Mouse (Mus musculus) MEL (cell line): ENCODE results near the gene Rexo4. TPM values are rescaled to one million over a fixed set of nuclear protein-coding genes. Genes with fewer than 3 reads are reported as not detected.

Source experiments
- DNase-seq: peaks from one replicate; pipeline ENCODE4 v3.0.0; 2011; ENCODE audit warnings: low read depth, low spot score
- H3K27ac ChIP-seq: 2 replicates; pipeline ENCODE4 v1.5.1; 2012; ENCODE audit warnings: low read depth, mild to moderate bottlenecking, control low read depth, low read length, moderate library complexity; ENCODE audit not compliant: control insufficient read depth
- H3K27me3 ChIP-seq, 2 experiments: fragments of 150-350 bp in 1 of 2; sonication (generic) in 1 of 2; 2 replicates each; pipeline ENCODE4 v1.6.1; 2012; ENCODE audit warnings: low read length in 2 of 2, mild to moderate bottlenecking in 2 of 2, improper control_type of control experiment in 1 of 2, moderate library complexity in 1 of 2; ENCODE audit not compliant: insufficient read depth in 2 of 2, control insufficient read depth in 1 of 2
- H3K36me3 ChIP-seq, 2 experiments: 2 replicates each; pipeline ENCODE4 v1.6.1; 2012 to 2014; ENCODE audit warnings: low read length in 2 of 2, improper control_type of control experiment in 1 of 2, inconsistent platforms in 1 of 2, mild to moderate bottlenecking in 1 of 2; ENCODE audit not compliant: insufficient read depth in 2 of 2, control insufficient read depth in 1 of 2
- H3K4me1 ChIP-seq, 2 experiments: fragments of 150-350 bp in 1 of 2; sonication (generic) in 1 of 2; 2 replicates each; pipeline ENCODE4 v1.6.1; 2012; ENCODE audit warnings: low read length in 2 of 2, improper control_type of control experiment in 1 of 2, mild to moderate bottlenecking in 1 of 2; ENCODE audit not compliant: insufficient read depth in 2 of 2, control insufficient read depth in 1 of 2
- H3K4me3 ChIP-seq, 2 experiments: fragments of 150-350 bp in 1 of 2; sonication (generic) in 1 of 2; 2 replicates each; pipeline ENCODE4 v1.5.1; 2012; ENCODE audit warnings: low read depth in 2 of 2, low read length in 2 of 2, mild to moderate bottlenecking in 2 of 2, moderate library complexity in 2 of 2, control low read depth in 1 of 2, improper control_type of control experiment in 1 of 2; ENCODE audit not compliant: control insufficient read depth in 1 of 2, insufficient read depth in 1 of 2
- H3K79me2 ChIP-seq: 2 replicates; pipeline ENCODE4 v1.6.1; 2012; ENCODE audit warnings: mild to moderate bottlenecking, low read length, moderate library complexity; ENCODE audit not compliant: control insufficient read depth, poor library complexity, insufficient read depth
- H3K9ac ChIP-seq: 2 replicates; pipeline ENCODE4 v1.6.1; 2012; ENCODE audit warnings: low read depth, mild to moderate bottlenecking, control low read depth, low read length, moderate library complexity; ENCODE audit not compliant: control insufficient read depth, poor library complexity, severe bottlenecking
- H3K9me3 ChIP-seq: fragments of 150-350 bp; sonication (generic); replicated peaks from 2 replicates; pipeline ENCODE4 v1.6.1; 2012; ENCODE audit warnings: mild to moderate bottlenecking, low read length, improper control_type of control experiment, moderate library complexity; ENCODE audit not compliant: insufficient read depth
- BHLHE40 ChIP-seq: IDR thresholded peaks from 2 replicates; pipeline ENCODE4 v1.6.1; 2012; ENCODE audit warnings: low read depth, mild to moderate bottlenecking, inconsistent platforms, low read length, improper control_type of control experiment, borderline replicate concordance
- CHD1 ChIP-seq: IDR thresholded peaks from 2 replicates; pipeline ENCODE4 v1.6.1; 2012; ENCODE audit warnings: low read depth, mild to moderate bottlenecking, inconsistent platforms, low read length, improper control_type of control experiment
- CHD2 ChIP-seq: IDR thresholded peaks from 2 replicates; pipeline ENCODE4 v1.6.1; 2011; ENCODE audit warnings: low read length, improper control_type of control experiment
- CTCF ChIP-seq, 3 experiments: IDR thresholded peaks in 2 of 3; conservative IDR thresholded peaks in 1 of 3; 2 replicates each; pipeline ENCODE4 v1.5.1; 2011 to 2012; ENCODE audit warnings: low read length in 3 of 3, low read depth in 2 of 3, mild to moderate bottlenecking in 2 of 3, improper control_type of control experiment in 1 of 3, inconsistent platforms in 1 of 3, mixed read lengths in 1 of 3, moderate library complexity in 1 of 3; ENCODE audit not compliant: control insufficient read depth in 1 of 3, insufficient read depth in 1 of 3, poor library complexity in 1 of 3, severe bottlenecking in 1 of 3
- E2F4 ChIP-seq: IDR thresholded peaks from 2 replicates; pipeline ENCODE4 v1.6.1; 2011; ENCODE audit warnings: low read depth, low read length, improper control_type of control experiment, borderline replicate concordance
- ELF1 ChIP-seq: IDR thresholded peaks from 2 replicates; pipeline ENCODE4 v1.6.1; 2014; ENCODE audit warnings: low read depth, mild to moderate bottlenecking, inconsistent platforms, low read length, improper control_type of control experiment, moderate library complexity
- EP300 ChIP-seq, 2 experiments: IDR thresholded peaks; 2 replicates each; pipeline ENCODE4 v1.6.1; 2011; ENCODE audit warnings: improper control_type of control experiment in 2 of 2, low read length in 2 of 2, low read depth in 1 of 2, mild to moderate bottlenecking in 1 of 2
- ETS1 ChIP-seq: IDR thresholded peaks from 2 replicates; pipeline ENCODE4 v1.6.1; 2012; ENCODE audit warnings: low read depth, mild to moderate bottlenecking, inconsistent platforms, low read length, improper control_type of control experiment, moderate library complexity
- GABPA ChIP-seq: IDR thresholded peaks from 2 replicates; pipeline ENCODE4 v1.6.1; 2012; ENCODE audit warnings: low read depth, mild to moderate bottlenecking, inconsistent platforms, low read length, improper control_type of control experiment, moderate library complexity
- GATA1 ChIP-seq: IDR thresholded peaks from 2 replicates; pipeline ENCODE4 v1.6.1; 2011; ENCODE audit warnings: low read depth, low read length, improper control_type of control experiment
- HCFC1 ChIP-seq: IDR thresholded peaks from 2 replicates; pipeline ENCODE4 v1.6.1; 2012; ENCODE audit warnings: low read depth, mild to moderate bottlenecking, inconsistent platforms, low read length, improper control_type of control experiment, moderate library complexity
- JUND ChIP-seq: IDR thresholded peaks from 2 replicates; pipeline ENCODE4 v1.6.1; 2011; ENCODE audit warnings: low read depth, mild to moderate bottlenecking, improper control_type of control experiment, low read length
- MAX ChIP-seq: IDR thresholded peaks from 2 replicates; pipeline ENCODE4 v1.6.1; 2011; ENCODE audit warnings: low read length, improper control_type of control experiment
- MAZ ChIP-seq: IDR thresholded peaks from 2 replicates; pipeline ENCODE4 v1.6.1; 2012; ENCODE audit warnings: low read depth, mild to moderate bottlenecking, inconsistent platforms, low read length, improper control_type of control experiment
- MXI1 ChIP-seq: IDR thresholded peaks from 2 replicates; pipeline ENCODE4 v1.6.1; 2011; ENCODE audit warnings: mild to moderate bottlenecking, low read depth, low read length, improper control_type of control experiment
- MYB ChIP-seq: IDR thresholded peaks from 2 replicates; pipeline ENCODE4 v1.6.1; 2011; ENCODE audit warnings: mild to moderate bottlenecking, low read depth, low read length, improper control_type of control experiment
- MYC ChIP-seq: IDR thresholded peaks from 2 replicates; pipeline ENCODE4 v1.6.1; 2011; ENCODE audit warnings: low read depth, mild to moderate bottlenecking, low read length, improper control_type of control experiment, moderate library complexity
- NELFE ChIP-seq: IDR thresholded peaks from 2 replicates; pipeline ENCODE4 v1.6.1; 2011; ENCODE audit warnings: low read depth, low read length, improper control_type of control experiment
- NRF1 ChIP-seq: IDR thresholded peaks from 2 replicates; pipeline ENCODE4 v1.6.1; 2014; ENCODE audit warnings: low read depth, mild to moderate bottlenecking, inconsistent platforms, low read length, improper control_type of control experiment, moderate library complexity; ENCODE audit not compliant: poor library complexity, insufficient read depth, severe bottlenecking
- POLR2A ChIP-seq, 2 experiments: IDR thresholded peaks; 2 replicates each; pipeline ENCODE4 v1.6.1; 2011 to 2012; ENCODE audit warnings: low read length in 2 of 2, mild to moderate bottlenecking in 2 of 2, control low read depth in 1 of 2, improper control_type of control experiment in 1 of 2, low read depth in 1 of 2, moderate library complexity in 1 of 2; ENCODE audit not compliant: control insufficient read depth in 1 of 2, insufficient read depth in 1 of 2, poor library complexity in 1 of 2
- POLR2AphosphoS2 ChIP-seq: IDR thresholded peaks from 2 replicates; pipeline ENCODE4 v1.6.1; 2011; ENCODE audit warnings: low read length, improper control_type of control experiment
- POLR2AphosphoS5 ChIP-seq: IDR thresholded peaks from 2 replicates; pipeline ENCODE4 v1.6.1; 2012; ENCODE audit warnings: low read depth, borderline replicate concordance, mild to moderate bottlenecking, inconsistent platforms, low read length, moderate library complexity, mixed read lengths
- RAD21 ChIP-seq: IDR thresholded peaks from 2 replicates; pipeline ENCODE4 v1.6.1; 2011; ENCODE audit warnings: mild to moderate bottlenecking, low read depth, low read length, improper control_type of control experiment
- RCOR1 ChIP-seq: IDR thresholded peaks from 2 replicates; pipeline ENCODE4 v1.6.1; 2012; ENCODE audit warnings: low read depth, mild to moderate bottlenecking, inconsistent platforms, low read length, improper control_type of control experiment
- SIN3A ChIP-seq: IDR thresholded peaks from 2 replicates; pipeline ENCODE4 v1.6.1; 2012; ENCODE audit warnings: low read length, improper control_type of control experiment, inconsistent platforms
- SMC3 ChIP-seq: IDR thresholded peaks from 2 replicates; pipeline ENCODE4 v1.6.1; 2011; ENCODE audit warnings: low read depth, low read length, improper control_type of control experiment
- TAL1 ChIP-seq: IDR thresholded peaks from 2 replicates; pipeline ENCODE4 v1.6.1; 2012; ENCODE audit warnings: mild to moderate bottlenecking, inconsistent platforms, low read length, moderate library complexity, mixed read lengths
- TBP ChIP-seq: IDR thresholded peaks from 2 replicates; pipeline ENCODE4 v1.8.0; 2011; ENCODE audit warnings: low read depth, low read length, improper control_type of control experiment
- UBTF ChIP-seq: IDR thresholded peaks from 2 replicates; pipeline ENCODE4 v1.6.1; 2012; ENCODE audit warnings: low read depth, mild to moderate bottlenecking, inconsistent platforms, low read length, improper control_type of control experiment, moderate library complexity, borderline replicate concordance; ENCODE audit not compliant: insufficient read depth
- USF2 ChIP-seq, 2 experiments: IDR thresholded peaks; 2 replicates each; pipeline ENCODE4 v1.6.1; 2011 to 2012; ENCODE audit warnings: improper control_type of control experiment in 2 of 2, low read length in 2 of 2, borderline replicate concordance in 1 of 2, inconsistent platforms in 1 of 2, low read depth in 1 of 2, mild to moderate bottlenecking in 1 of 2; ENCODE audit not compliant: insufficient read depth in 1 of 2
- ZKSCAN1 ChIP-seq: IDR thresholded peaks from 2 replicates; pipeline ENCODE4 v1.6.1; 2012; ENCODE audit warnings: low read depth, mild to moderate bottlenecking, inconsistent platforms, low read length, improper control_type of control experiment, moderate library complexity
- ZMIZ1 ChIP-seq: IDR thresholded peaks from 2 replicates; pipeline ENCODE4 v1.6.1; 2012; ENCODE audit warnings: low read depth, mild to moderate bottlenecking, inconsistent platforms, low read length, improper control_type of control experiment, moderate library complexity
- ZNF384 ChIP-seq: IDR thresholded peaks from 2 replicates; pipeline ENCODE4 v1.6.1; 2012; ENCODE audit warnings: low read depth, mild to moderate bottlenecking, inconsistent platforms, low read length, improper control_type of control experiment
- polyA plus RNA-seq, 2 experiments: library from polyadenylated mRNA; stranded (reverse) in 1 of 2; unstranded in 1 of 2; fragments of >175 nt in 1 of 2; fragments of >200 nt in 1 of 2; gene quantifications; 2 replicates each; pipeline versions ENCODE4 v1.2.1 to v1.2.4; 2012; ENCODE audit warnings: low replicate concordance in 2 of 2, low read depth in 1 of 2; ENCODE audit not compliant: insufficient read length in 2 of 2, insufficient read depth in 1 of 2, missing spikeins in 1 of 2
- total RNA-seq: library from RNA; depleted of rRNA; stranded (reverse); fragments of 300-350 nt; gene quantifications from 2 replicates; pipeline ENCODE4 v1.2.3, GENCODE M21; 2012

Rexo4 gene
- total and polyA plus RNA-seq, 3 experiments, result 52.4 to 66.6 TPM; not detected in 1

DNA sequence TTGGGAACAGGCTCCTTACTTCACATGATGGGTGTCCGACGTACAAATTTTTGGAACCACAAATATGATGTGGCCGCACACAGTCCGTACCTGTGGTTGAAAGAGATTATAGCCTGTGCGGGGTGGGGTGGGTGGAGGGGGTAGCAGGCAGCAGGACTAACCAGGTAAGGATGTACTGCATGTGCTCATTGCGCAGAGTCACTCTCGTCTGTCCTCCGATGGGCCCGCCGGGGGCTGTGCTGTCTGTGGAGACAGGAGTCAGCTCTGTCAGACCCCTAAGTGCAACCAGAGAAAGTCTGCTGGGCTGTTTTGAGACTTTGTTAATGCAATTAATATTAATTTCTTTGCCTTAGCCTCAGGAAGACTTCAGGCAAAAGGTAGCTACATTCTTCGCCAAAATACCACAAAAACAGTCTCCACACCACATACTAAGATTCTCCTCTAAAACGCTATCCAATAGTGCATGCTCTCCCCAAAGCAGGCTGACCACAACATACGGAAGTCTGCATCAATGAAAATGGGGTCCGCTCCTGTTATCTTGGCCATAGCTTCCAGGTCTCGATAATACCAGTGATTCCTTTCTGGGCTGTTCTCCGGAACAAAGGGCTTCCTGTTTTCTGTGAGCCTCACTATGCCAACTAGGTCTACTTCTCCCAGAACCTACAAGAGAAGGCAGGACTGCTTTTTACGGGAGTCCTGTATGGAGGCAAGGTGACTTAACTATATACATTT is 50.6 kb downstream of the Rexo4 start:
- Histone ChIP-seq H3K9ac (peak overlapping the region; percentile 87), H3K4me1 (peaks cover 2 to 22% of the 10 kb centered on the region in 2 experiments; a peak in 3 of 4 replicates), H3K4me3 (peak overlapping the region; percentile 4 to 78; a peak in 2 of 4 replicates)

DNA sequence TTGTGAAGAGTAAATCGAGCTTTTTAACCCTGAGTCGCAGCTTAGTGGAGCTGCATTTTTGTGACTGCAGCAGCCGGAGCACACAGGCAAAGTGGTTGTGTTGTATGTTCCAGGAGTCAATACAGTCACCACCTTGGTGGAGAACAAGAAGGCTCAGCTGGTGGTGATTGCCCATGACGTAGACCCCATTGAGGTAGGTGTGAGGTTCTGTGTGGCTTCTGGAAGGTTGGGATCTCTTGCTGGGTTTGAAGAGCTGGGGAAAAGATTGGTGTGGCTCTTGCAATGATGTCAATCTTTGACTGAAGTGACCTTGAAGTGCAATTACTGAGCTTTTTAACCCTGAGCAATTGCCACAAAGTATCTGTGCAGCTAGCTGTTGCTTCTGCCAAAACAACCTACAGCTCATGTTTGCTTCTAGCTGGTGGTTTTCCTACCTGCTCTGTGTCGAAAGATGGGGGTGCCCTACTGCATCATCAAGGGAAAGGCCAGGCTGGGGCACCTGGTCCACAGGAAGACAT is 51.9 kb downstream of the Rexo4 start:
- Histone ChIP-seq H3K9ac (peak overlapping the region; percentile 87), H3K36me3 (peaks cover 5 to 24% of the 10 kb centered on the region in 2 experiments; a peak in 3 of 4 replicates), H3K4me1 (peaks cover 2 to 19% of the 10 kb centered on the region in 2 experiments; a peak in 3 of 4 replicates), H3K9me3 (no peaks in the 10 kb centered on the region), H3K4me3 (peak overlapping the region; percentile 44 to 78), H3K27ac (peak overlapping the region; percentile 71), H3K27me3 (no peaks in the 10 kb centered on the region), H3K79me2 (peaks cover 80% of the 10 kb centered on the region)
- peak; percentile 43 for DNase-seq
- TF ChIP-seq E2F4 (no peak), POLR2AphosphoS5 (no peak), RCOR1 (no peak), NRF1 (no peak), MXI1 (0 out of 2 replicates have a peak, but pooled peaks have one; percentile 40), NELFE (no peak), POLR2A (IDR thresholded peaks at IDR 0.05; ENCODE audit: control insufficient read depth in 1 of 2, insufficient read depth in 1 of 2, low read depth in 1 of 2, low read length in 2 of 2, poor library complexity in 1 of 2) (0 out of 4 replicates have a peak, but pooled peaks of 1 of the 2 experiments have one; percentile 12), MYC (no peak), MYB (no peak), CHD1 (peak; percentile 66; the same call in 1 of the 2 replicates), USF2 (IDR thresholded peaks at IDR 0.05; ENCODE audit: borderline replicate concordance in 1 of 2, insufficient read depth in 1 of 2, low read depth in 1 of 2, low read length in 2 of 2) (no peak), HCFC1 (no peak), MAX (no peak), CHD2 (no peak), SIN3A (no peak), ELF1 (no peak)

More for the DNA sequence above, 50.6 kb downstream of the Rexo4 start:
- peak; percentile 85 for DNase-seq
- H3K9me3 ChIP-seq, result no peaks in the 10 kb centered on the region
- peaks cover 79% of the 10 kb centered on the region for H3K79me2 ChIP-seq
- TF ChIP-seq ELF1, result peak; percentile 70
- TF ChIP-seq POLR2A (IDR thresholded peaks at IDR 0.05; ENCODE audit: control insufficient read depth in 1 of 2, insufficient read depth in 1 of 2, low read depth in 1 of 2, low read length in 2 of 2, poor library complexity in 1 of 2), result peak; percentile 9 to 71; a peak in 2 of 4 replicates
- TF ChIP-seq EP300 (IDR thresholded peaks at IDR 0.05; ENCODE audit: low read depth in 1 of 2, low read length in 2 of 2), result peak in 1 of 2 experiments; percentile 41; a peak in 3 of 4 replicates
- TF ChIP-seq POLR2AphosphoS5, result peak; percentile 74; the same call in 1 of the 2 replicates
- TF ChIP-seq ZKSCAN1, result no peak
- peak; percentile 35; the same call in 1 of the 2 replicates for TF ChIP-seq RCOR1
- peak; percentile 17; the same call in 1 of the 2 replicates for TF ChIP-seq TAL1
- no peak for TF ChIP-seq MAZ
- no peak for TF ChIP-seq NRF1
- TF ChIP-seq E2F4, result no peak
- no peak for TF ChIP-seq CHD1
- TF ChIP-seq CTCF (IDR thresholded peaks at IDR 0.05 in 2 of 3, conservative IDR thresholded peaks at IDR 0.05 in 1 of 3; ENCODE audit: control insufficient read depth in 1 of 3, insufficient read depth in 1 of 3, low read depth in 2 of 3, low read length in 3 of 3, poor library complexity in 1 of 3, severe bottlenecking in 1 of 3), result no peak
- TF ChIP-seq MYC, result peak; percentile 71; the same call in 1 of the 2 replicates
- TF ChIP-seq NELFE, result no peak; the same call in 1 of the 2 replicates
- TF ChIP-seq USF2 (IDR thresholded peaks at IDR 0.05; ENCODE audit: borderline replicate concordance in 1 of 2, insufficient read depth in 1 of 2, low read depth in 1 of 2, low read length in 2 of 2), result no peak
- TF ChIP-seq MYB, result no peak
- peak; percentile 76; the same call in 1 of the 2 replicates for TF ChIP-seq POLR2AphosphoS2
- no peak for TF ChIP-seq UBTF
- no peak for TF ChIP-seq RAD21
- TF ChIP-seq TBP, result peak; percentile 61; the same call in 1 of the 2 replicates
- TF ChIP-seq BHLHE40, result no peak
- TF ChIP-seq SIN3A, result 0 out of 2 replicates have a peak, but pooled peaks have one; percentile 35
- TF ChIP-seq ZMIZ1, result 0 out of 2 replicates have a peak, but pooled peaks have one; percentile 16
- TF ChIP-seq ZNF384, result no peak
- peak; percentile 84 for TF ChIP-seq GATA1
- TF ChIP-seq JUND, result no peak
- no peak for TF ChIP-seq GABPA
- TF ChIP-seq ETS1, result peak; percentile 21
- TF ChIP-seq HCFC1, result no peak
- peak; percentile 34 for TF ChIP-seq SMC3
- TF ChIP-seq, all 39 proteins: peak for 14
- H3K36me3 ChIP-seq, result peaks cover 5 to 21% of the 10 kb centered on the region in 2 experiments; a peak in 3 of 4 replicates
- no peaks in the 10 kb centered on the region for H3K27me3 ChIP-seq
- peak overlapping the region; percentile 54 for H3K27ac ChIP-seq
